Mouse (Mus musculus) NIH3T3 (cell line): ENCODE measurements at regions not wholly inside any gene's neighbourhood (a gene's known extent, or its start where the extent isn't known, plus 50 kb on each side); places are given as distances from the start of the nearest gene placed in this dataset.
A peak's percentile ranks its signal among the peaks of the same experiment; 100 is the strongest.
"Not testable (repeated sequence)": the region's sequence is repeated elsewhere in the genome, so short reads cannot be mapped to it uniquely, and the experiment has no call there.

Experiments used
- DNase-seq: peaks from one replicate; pipeline ENCODE4 v3.0.0-alpha.2; 2012; ENCODE audit warnings: low read depth

DNA sequence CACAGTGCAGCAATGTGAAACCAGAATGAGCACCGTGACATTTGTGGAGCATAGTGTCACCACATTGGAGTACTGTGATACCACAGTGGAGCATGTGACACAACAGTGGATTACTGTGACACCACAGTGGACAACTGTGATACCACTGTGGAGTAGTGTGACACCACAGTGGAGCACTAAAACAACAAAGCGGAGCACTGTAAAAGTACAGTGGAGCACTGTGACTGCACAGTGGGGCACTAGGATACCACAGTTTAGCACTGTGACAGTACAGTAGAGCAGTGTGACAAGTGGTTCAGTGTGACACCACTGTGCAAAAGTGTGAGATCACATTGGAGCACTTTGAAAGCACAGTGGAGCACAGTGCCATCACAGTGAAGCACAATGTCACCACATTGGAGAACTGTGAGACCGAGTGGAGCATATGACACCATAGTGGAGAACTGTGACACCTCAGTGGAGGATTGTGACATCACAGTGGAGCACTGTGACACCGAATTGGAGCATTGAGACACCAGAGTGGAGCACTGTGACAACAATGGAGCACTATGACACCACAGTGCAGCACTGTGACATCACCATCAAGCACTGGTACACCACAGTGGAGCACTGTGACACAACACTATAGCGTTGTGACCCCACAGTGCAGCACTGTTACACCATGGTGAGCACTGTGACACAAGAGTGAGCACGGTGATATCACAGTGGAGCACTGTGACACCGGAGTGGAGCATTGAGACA, 86.6 kb upstream of the Vmn1r2 start:
- DNase-seq: no peak

DNA sequence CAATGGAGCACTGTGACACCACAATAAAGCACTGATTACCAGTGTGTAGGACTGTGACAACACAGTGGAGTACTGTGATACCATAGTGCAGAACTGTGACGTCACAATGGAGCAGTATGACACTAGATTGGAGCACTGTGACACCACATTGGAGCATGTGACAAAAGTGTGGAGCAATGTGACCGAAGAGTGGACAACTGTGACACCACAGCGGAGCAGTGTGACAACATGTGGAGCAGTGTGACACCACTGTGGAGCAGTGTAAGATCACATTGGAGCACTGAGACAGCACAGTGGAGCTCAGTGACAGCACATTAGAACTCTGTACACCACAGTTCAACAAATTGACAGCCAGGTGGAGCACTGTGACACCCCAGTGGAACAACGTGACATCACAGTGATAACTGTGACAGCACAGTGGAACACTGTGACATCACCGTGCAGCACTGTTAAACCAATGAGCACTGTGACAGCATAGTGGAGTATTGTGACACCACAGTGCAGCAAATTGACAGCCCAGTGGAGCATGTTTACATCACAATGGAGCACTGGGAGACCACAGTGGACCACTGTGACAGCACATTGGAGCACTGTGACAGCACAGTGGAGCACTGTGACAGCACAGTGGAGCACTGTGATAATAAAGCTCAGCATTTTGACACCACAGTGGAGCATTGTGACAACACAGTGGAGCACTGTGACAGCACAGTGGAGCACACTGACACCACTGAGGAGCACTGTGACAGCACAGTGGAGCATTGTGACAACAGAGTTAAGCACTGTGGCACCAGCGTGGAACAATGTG, 85.8 kb upstream of the Vmn1r2 start:
- DNase-seq: no peak

DNA sequence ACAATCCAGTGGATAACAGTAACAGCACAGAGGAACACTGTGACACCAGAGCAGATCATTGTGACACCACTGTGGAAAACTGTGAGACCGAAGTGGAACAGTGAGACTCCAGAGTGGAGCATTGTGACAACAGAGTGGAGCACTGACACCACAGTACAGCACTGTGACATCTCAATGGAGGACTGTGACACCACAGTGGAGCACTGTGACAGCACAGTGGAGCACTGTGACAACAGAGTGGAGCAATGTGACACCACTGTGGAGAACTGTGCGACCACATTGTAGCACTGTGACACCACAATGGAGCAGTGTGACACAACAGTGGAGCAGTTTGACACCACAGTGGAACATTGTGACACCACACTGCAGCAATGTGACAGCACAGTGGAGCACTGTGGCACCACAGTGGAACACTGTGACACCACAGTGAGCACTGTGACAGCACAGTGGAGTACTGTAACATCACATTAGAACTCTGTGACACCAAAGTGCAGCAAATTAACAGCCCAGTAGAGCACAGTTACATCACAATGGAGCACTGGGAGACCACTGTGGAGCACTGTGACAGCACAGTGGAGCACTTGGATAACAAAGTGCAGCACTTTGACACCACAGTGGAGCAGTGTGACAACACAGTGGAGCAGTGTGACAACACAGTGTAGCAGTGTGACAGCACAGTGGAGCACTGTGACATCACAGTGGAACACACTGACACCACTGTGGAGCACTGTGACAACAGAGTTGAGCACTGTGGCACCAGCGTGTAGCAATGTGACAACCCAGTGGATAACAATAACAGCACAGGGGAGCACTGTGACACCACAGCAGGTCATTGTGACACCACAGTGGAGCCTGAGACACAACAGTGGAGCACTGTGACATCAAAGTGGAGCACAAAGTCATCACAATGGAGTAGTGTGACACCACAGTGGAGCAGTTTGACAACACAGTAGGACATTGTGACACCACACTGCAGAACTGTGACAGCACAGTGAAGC, 84.9 kb upstream of the Vmn1r2 start:
- DNase-seq: no peak

- DNase-seq: peak; percentile 47
Observed at GRCm38 (mm10) chr4:3083161-3084020, 83.7 kb upstream of the Vmn1r2 start.

DNA sequence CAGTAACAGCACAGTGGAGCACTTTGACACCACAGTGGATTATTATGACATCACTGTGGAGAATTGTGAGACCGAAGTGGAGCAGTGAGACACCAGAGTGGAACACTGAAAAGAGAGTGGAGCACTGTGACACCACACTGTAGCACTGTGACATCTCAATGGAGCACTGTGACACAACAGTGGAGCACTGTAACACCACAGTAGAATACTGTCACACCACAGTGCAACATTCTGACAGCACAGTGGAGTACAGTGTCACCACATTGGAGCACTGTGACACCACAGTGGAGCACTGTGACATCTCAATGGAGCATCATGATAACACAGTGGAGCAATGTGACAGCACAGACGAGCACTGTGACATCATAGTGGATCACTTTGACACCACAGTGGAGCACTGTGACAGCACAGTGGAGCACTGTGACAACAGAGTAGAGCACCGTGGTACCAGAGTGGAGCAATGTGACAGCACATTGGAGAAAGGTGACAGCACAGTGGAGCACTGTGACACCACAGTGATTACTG, 83.0 kb upstream of the Vmn1r2 start:
- DNase-seq: peak; percentile 22

- DNase-seq: peak; percentile 25
Observed at GRCm38 (mm10) chr4:3085456-3086448, 81.4 kb upstream of the Vmn1r2 start.

- not testable (repeated sequence) for DNase-seq
Observed at GRCm38 (mm10) chr4:3087616-3088015, 79.5 kb upstream of the Vmn1r2 start.

- peak; percentile 18 for DNase-seq
Observed at GRCm38 (mm10) chr4:3089567-3090377, 77.3 kb upstream of the Vmn1r2 start.

- no peak for DNase-seq
Observed at GRCm38 (mm10) chr4:3090378-3090735, 76.8 kb upstream of the Vmn1r2 start.

DNA sequence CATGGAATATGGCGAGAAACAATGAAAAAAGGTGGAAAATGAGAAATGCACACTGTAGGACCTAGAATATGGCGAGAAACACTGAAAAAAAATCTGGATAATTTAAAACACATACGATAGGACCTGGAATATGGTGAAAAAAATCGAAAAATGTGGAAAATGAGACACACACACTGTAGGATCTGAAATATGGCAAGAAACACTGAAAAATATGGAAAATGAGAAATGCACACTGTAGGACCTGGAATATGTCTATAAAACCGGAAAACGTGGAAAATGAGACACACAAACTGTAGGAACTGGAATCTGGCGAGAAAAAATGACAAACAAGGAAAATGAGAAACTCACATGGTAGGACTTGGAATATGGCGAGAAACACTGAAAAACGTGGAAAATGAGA, 76.4 kb upstream of the Vmn1r2 start:
- DNase-seq: peak; percentile 13
